Mouse (Mus musculus) small intestine, adult 2 months (tissue): ENCODE measurements around the gene Mboat2. TPM values are rescaled to one million over a fixed set of nuclear protein-coding genes. Genes with fewer than 3 reads are reported as not detected.

Experiments
- H3K27ac ChIP-seq: fragments of 200-500 bp; 2 replicates; pipeline ENCODE4 v1.5.1; 2012; ENCODE audit warnings: low read depth, low read length, control low read depth, inconsistent platforms; ENCODE audit not compliant: insufficient read depth
- H3K27me3 ChIP-seq: fragments of 200-500 bp; 2 replicates; pipeline ENCODE4 v1.6.1; 2012; ENCODE audit warnings: mild to moderate bottlenecking, moderate library complexity, low read length, inconsistent platforms; ENCODE audit not compliant: control insufficient read depth, insufficient read depth
- H3K36me3 ChIP-seq: fragments of 200-500 bp; 2 replicates; pipeline ENCODE4 v1.6.1; 2012; ENCODE audit warnings: mild to moderate bottlenecking, low read length, control low read depth, inconsistent platforms; ENCODE audit not compliant: control insufficient read depth, insufficient read depth
- H3K4me1 ChIP-seq: fragments of 200-500 bp; 2 replicates; pipeline ENCODE4 v1.6.1; 2012; ENCODE audit warnings: low read length, inconsistent platforms, mixed read lengths; ENCODE audit not compliant: control insufficient read depth, insufficient read depth, insufficient read length
- H3K4me3 ChIP-seq: fragments of 200-500 bp; 2 replicates; pipeline ENCODE4 v1.5.1; 2012; ENCODE audit warnings: low read depth, mild to moderate bottlenecking, control low read depth, inconsistent platforms, low read length, moderate library complexity
- CTCF ChIP-seq: fragments of 200-500 bp; IDR thresholded peaks from 2 replicates; pipeline ENCODE4 v1.5.1; 2012; ENCODE audit warnings: low read depth, mild to moderate bottlenecking, control low read depth, inconsistent platforms, low read length, moderate library complexity, mixed read lengths; ENCODE audit not compliant: insufficient replicate concordance, insufficient read length; ENCODE audit errors: extremely low read depth
- POLR2A ChIP-seq: fragments of 200-500 bp; IDR thresholded peaks from 2 replicates; pipeline ENCODE4 v1.6.1; 2012; ENCODE audit warnings: low read depth, mild to moderate bottlenecking, control low read depth, inconsistent platforms, low read length, moderate library complexity
- WGBS: fragments of 180-500 bp; shearing (Covaris S2); methylation state at CpG from one replicate; pipeline ENCODE4 v1.1.7; 2018; 5-methylcytosine and 5-hydroxymethylcytosine counted together
- polyA plus RNA-seq: library from polyadenylated mRNA; depleted of rRNA; stranded (reverse); fragments of >200 nt; gene quantifications from 2 replicates; pipeline ENCODE4 v1.2.3, GENCODE M21; 2012

Gene Mboat2
- polyA plus RNA-seq, 1 experiment = 0.55 TPM

- Histone ChIP-seq H3K27ac (no peak overlapping the region), H3K36me3 (no peaks in the 10 kb centered on the region), H3K4me1 (no peaks in the 10 kb centered on the region), H3K4me3 (no peak overlapping the region), H3K27me3 (no peaks in the 10 kb centered on the region; the same call in 1 of the 2 replicates)
- no peak for TF ChIP-seq POLR2A
- no peak for TF ChIP-seq CTCF
- WGBS = 83% methylated on average over 12 of the region's 12 CpGs
Measured at GRCm38 (mm10) chr12:24918575-24919262, 88.0 kb downstream of the Mboat2 start.

- H3K4me3 ChIP-seq = no peak overlapping the region
- no peak for TF ChIP-seq CTCF
- no peak for TF ChIP-seq POLR2A
- WGBS = 89% methylated on average over 1 of the region's 1 CpGs
- H3K27me3 ChIP-seq = no peaks in the 10 kb centered on the region
- no peak overlapping the region for H3K27ac ChIP-seq
- H3K36me3 ChIP-seq = no peaks in the 10 kb centered on the region
- no peaks in the 10 kb centered on the region for H3K4me1 ChIP-seq
Measured at GRCm38 (mm10) chr12:24920861-24921260, 90.2 kb downstream of the Mboat2 start.

- TF ChIP-seq POLR2A (no peak), CTCF (no peak)
- 77% methylated on average over 4 of the region's 4 CpGs for WGBS
- no peaks in the 10 kb centered on the region for H3K27me3 ChIP-seq
- no peak overlapping the region for H3K4me3 ChIP-seq
- no peak overlapping the region for H3K27ac ChIP-seq
- no peaks in the 10 kb centered on the region for H3K4me1 ChIP-seq
- H3K36me3 ChIP-seq = no peaks in the 10 kb centered on the region
Measured at GRCm38 (mm10) chr12:24924003-24924402, 93.3 kb downstream of the Mboat2 start.

- WGBS = 77% methylated on average over 5 of the region's 5 CpGs
- Histone ChIP-seq H3K27ac (no peak overlapping the region), H3K4me3 (no peak overlapping the region), H3K27me3 (no peaks in the 10 kb centered on the region), H3K4me1 (no peaks in the 10 kb centered on the region), H3K36me3 (no peaks in the 10 kb centered on the region)
- TF ChIP-seq CTCF = no peak
- no peak for TF ChIP-seq POLR2A
Measured at GRCm38 (mm10) chr12:24925276-24925675, 94.6 kb downstream of the Mboat2 start.

- WGBS = 73% methylated on average over 4 of the region's 4 CpGs
- TF ChIP-seq POLR2A (no peak), CTCF (no peak)
- no peaks in the 10 kb centered on the region for H3K4me1 ChIP-seq
- no peak overlapping the region for H3K4me3 ChIP-seq
- no peaks in the 10 kb centered on the region for H3K27me3 ChIP-seq
- no peak overlapping the region for H3K27ac ChIP-seq
- no peaks in the 10 kb centered on the region for H3K36me3 ChIP-seq
Measured at GRCm38 (mm10) chr12:24925684-24926083, 95.0 kb downstream of the Mboat2 start.

GRCm38 (mm10) chr12:24928051-24928748, 97.5 kb downstream of the Mboat2 start:
- TF ChIP-seq CTCF = no peak
- no peak for TF ChIP-seq POLR2A
- WGBS = 47% methylated on average over 18 of the region's 18 CpGs
- H3K36me3 ChIP-seq = no peaks in the 10 kb centered on the region
- H3K27ac ChIP-seq = no peak overlapping the region
- H3K4me3 ChIP-seq = no peak overlapping the region
- no peaks in the 10 kb centered on the region for H3K4me1 ChIP-seq
- no peaks in the 10 kb centered on the region for H3K27me3 ChIP-seq

- H3K4me1 ChIP-seq = no peaks in the 10 kb centered on the region
- no peaks in the 10 kb centered on the region for H3K27me3 ChIP-seq
- H3K27ac ChIP-seq = no peak overlapping the region
- TF ChIP-seq POLR2A (no peak), CTCF (no peak)
- H3K4me3 ChIP-seq = no peak overlapping the region
- no peaks in the 10 kb centered on the region for H3K36me3 ChIP-seq
- 89% methylated on average over 7 of the region's 7 CpGs for WGBS
Measured at GRCm38 (mm10) chr12:24929043-24929442, 98.4 kb downstream of the Mboat2 start.
